Mouse (Mus musculus) R1 (cell line): Measurements from ENCODE around the gene Gm26897.

Experiments
- DNase-seq: peaks from one replicate; pipeline ENCODE4 v3.0.0-alpha.2; 2018; ENCODE audit warnings: low read depth, low spot score

Gene Gm26897

DNA sequence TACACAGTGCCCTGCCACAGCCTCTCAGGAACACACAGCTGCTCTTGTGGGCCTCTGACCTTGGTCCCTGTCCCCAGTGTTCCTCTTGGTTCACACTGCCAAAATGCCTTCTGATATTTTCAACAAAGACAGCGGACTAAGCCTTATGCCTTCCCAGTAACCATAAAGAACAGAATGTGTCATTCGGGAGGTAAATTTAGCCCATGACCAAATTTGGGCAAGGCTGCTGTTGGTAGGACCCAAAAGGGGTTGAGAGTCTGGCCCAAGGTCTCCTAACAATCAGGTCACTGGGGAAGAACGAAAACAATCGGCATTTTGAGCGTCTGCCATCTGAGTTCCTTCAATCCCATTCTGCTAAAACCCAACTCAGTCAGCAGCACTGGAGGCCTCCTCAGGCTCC is 15.9 kb downstream of the Gm26897 start:
- DNase-seq, result no peak

DNA sequence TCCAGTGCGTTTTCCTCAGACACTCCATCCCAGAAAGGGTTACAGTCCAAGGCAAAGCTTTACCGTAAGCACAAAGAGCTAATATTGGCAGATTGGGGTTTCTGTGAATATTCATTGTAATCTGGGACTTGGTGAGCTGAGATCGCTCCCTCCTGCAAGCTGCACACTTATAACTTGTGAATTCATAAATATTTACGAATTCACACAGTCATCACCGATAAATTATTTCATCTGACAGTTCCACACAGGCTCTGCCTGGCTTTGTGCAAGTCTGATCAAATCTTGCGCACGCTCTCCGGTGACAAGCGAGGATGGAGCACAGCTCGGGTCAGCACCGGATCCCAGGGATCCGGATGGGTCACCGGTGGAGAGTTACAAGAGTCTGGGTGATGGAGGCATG is 16.4 kb downstream of the Gm26897 start:
- no peak for DNase-seq

DNA sequence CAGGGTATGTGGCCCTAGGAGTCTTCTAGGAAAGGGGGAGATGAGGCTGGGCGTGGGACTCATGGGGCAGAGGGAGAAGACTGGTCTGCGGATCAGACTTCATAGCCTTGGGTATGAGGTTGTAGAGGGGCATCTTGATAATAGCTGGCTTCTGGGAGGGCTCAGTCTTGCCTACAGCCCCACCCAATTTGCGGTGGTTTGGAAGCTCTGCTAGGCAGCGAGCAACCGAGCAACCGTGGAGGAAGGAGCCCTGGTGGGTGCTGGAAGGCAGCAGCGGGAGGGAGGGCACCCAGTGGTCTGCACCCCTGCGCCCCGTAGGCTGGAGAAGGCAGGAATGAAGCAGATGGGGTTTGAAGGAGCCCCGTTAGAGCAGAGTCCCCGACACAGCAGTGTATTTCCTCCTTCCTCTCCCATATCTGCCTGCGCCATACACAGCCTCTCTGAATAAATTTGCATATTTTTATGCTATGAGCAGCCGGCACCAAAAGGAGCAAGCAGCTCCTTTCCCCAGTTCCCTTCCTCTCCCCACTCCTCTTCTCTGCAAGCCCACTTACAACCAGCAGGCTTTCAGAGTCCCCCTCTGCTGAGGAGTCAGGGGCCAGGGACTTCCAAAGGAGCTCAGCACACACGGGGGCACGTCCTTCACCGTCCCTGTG is 20.9 kb downstream of the Gm26897 start:
- peak; percentile 32 for DNase-seq

DNA sequence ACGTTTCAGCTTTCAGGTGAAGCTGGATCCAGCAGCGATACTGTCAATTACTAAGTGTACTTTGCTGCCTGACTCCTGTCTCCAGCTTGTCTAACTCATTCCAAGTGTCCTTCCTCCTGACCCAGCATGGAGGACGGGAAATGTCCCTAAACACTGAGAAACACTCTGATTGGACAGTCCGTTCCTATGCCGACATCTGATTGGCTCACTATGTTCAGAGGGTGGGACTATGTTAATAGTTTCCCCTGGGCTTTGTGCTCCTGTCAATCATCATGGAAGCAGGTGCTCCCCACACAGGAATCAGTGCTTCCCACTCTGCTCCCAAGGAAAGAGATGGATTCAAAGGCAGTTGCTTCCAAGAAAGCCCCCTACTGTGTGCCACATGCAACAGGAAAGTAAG is 21.6 kb downstream of the Gm26897 start:
- DNase-seq, result peak; percentile 92

DNA sequence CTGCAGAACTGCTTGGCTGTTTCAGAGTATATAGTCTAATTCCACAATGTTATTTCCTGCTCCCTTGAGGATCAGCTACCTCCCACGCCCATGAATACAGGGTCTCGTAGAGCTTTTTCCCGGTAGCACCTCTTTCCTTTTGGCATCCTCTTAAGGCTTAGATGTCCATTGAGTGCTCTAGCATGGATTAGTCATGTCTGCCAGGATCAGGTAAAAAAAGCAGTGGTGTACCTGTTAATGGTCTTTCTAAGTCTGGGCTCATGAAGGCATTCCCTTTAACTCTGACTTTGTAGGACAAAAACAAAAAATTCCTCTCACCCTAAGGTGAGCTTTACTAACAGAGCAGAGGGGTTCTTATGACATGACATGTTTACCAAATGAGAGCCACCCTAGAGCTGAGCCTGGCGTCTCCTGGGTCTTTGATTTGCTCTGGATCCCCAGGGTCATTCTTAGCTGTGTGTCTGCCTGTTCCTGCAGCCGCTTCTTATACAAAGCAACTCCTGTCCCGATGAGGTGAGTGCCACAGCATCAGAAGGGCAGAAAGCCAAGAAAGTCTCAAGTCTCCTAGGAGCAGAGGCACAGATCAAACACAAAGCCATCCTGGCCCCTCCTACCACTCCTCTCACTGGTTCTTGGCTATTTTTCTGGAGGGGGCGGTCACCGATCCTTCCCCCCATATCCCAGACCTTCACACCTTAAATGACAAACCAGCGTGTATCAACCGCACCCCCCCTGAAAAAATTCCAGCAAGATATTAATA is 27.2 kb downstream of the Gm26897 start:
- DNase-seq, result peak; percentile 46

DNA sequence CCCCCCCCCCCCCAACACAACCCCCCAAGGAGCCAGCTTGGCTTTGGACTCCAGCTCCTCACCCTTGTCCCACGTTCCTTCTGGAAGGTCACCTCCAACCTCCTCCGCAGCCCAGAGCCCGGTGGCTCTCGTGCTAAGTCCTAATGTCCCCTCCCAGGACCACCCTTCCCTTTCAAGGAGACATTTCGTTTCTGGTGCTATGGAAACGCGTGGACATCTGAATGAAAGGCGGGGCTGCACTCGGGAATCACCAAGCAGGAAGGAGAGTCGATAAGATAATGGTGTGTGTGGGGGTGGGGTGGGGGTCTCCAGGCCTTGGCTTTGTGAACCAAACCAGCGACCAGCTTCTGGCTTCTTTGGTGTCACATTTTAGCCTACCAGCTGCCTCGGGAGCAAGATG is 27.9 kb downstream of the Gm26897 start:
- peak; percentile 85 for DNase-seq

DNA sequence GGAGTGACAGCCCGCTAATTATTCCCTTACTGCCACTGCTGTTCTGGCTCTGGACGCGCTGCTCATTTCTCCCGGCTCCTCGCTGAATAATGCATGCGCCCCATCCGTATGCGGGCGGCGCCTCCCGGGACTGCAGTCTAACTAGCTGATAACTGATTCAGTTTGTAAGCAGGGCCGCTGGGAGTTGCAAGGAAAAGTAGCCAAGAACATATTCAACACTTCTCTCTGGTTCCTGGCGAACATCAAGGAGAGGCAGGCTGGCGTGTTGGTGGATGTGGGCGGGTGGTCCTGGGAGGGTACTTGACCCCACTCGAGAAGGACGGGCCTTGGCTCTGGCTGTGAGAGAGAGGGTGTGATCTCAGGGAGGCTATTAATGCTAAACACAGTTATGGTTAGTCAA is 28.4 kb downstream of the Gm26897 start:
- DNase-seq, result peak; percentile 55

DNA sequence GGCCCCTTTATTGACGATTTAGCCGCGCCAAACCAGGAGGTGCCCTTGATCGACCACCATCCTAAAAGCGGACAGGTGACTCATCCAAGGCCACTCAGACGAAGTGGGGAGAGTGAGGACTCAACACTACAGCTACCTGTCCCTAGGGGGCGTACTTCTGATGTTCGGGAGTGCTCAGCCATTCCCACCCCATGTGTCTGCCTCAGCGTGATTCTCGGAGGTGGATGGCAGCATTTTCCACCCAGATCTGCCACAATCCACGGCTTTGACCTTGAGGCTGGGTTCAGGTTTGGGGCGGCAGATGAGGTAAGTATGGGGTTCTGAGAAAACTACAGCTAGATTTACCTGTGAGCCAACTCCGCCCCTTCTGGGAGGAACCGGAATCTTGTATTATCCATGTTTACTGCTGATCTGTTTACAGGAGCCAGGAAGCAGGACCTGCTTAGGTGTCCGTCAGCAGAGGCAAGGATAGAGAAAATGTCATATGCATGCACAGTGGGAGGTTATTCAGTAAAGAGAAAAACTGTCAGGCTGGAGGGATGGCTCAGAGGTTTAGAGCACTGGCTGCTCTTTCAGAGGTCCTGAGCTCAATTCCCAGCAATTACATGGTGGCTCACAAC is 32.1 kb downstream of the Gm26897 start:
- peak; percentile 77 for DNase-seq

DNA sequence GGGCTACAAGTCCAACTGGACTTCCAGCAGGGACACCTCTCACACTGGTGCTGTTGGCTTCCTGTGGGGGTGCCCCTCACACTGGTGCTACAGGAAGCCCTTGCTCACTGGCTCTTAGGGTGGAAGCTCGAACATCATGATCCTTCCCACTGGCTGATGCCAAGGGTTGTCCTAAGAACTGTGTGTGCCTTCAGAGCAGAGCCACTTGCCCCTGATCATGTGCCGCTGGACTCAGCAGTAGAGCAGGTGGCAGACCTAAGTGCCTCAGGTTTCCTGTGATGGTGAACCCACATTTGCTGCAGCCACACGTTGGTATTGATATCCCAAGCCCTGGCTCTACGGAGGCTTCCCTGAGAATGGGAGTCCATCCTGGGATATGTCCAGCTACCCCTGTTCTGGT is 33.0 kb downstream of the Gm26897 start:
- DNase-seq, result no peak

DNA sequence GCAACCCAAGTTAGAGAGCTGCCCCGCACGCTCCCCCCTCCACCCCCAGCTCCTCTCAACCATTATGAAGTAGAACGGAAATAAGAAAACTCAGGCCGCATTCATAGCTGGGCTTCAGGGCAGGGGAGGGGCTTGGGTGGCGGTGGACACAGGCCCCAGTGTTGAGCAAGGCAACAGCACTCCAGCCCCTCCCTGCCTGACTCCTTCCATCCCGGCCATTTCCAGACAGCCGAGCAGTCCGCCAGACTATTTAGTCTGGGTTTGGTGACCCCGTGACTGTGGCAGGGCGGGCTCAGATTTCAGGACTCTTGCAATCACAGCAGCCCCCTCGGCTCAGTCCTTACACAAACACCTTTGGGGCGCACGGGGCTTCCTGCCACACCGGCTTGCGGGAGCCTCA is 36.5 kb downstream of the Gm26897 start:
- DNase-seq, result peak; percentile 25

DNA sequence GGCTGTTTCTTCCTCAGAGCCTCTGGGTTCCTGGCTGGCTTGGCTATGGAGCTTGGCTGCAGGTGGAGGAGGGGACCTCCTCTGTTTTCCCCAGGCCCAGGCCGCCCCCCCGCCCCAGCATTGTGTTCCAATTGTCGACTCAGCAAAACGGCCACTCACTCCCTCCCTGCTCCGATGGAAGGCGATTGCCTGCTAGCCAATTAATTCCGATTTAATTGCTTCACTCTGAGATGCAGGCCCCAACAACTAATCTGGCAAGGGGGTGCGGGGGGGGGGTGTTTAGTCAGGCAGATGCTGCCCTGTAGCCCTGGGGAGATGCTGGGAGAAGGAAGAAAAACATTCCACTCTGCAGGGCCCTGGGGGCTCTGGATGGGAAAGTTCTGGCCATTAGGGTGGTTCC is 38.4 kb downstream of the Gm26897 start:
- no peak for DNase-seq

DNA sequence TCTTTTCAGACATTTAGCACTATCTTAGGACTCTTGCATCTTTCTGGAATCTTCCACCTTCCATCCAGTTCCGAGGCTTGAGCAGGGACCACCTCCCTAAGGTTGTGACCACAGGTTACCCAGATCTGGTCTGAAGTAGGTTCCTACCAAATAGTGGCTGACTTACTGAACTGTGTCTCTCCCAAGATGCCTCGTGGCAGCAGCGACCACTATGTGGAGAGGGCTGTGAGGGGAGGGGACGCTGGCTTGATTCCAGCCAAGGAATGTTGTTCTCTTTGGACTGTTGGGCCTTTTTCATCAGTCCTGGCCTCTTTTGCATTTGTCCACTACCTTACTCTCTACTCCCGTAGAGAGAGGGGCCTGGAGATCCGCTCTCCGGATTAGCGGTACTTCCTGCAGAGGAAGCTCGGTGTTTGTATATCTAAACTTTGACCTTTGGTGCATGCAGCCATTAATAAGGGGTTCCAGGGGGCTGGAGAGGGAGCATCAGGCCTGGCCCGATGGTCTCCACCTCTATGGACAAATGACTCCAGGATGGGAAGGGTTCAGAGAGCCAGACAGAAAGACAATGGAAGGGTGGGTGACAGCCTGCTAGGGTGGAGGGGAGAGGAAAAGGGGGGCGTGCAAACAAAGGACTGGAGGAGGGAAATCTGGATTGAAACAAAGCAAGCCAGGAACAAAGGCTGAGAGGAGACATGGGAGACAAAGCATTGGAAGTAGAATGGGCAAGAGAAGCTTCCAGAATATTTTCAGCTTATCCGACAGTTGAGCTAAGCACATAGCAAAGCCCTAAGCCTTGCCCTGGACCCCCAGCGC is 39.1 kb downstream of the Gm26897 start:
- no peak for DNase-seq

DNA sequence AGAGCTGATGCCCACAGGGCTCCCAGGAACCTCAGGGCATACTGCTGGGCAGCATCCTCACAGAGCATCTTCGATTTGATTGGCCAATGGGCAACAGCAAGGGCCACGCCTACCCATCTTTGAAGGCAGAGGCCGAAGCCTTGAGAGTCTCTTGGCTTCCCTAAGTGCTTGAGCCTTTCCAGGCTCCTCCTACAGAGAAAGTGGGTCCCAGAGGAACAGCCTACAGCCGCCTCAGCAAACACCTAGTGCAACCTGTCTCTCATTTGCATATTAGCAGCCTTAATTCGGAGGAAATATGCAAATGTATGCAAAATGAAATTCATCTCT is 39.6 kb downstream of the Gm26897 start:
- no peak for DNase-seq

DNA sequence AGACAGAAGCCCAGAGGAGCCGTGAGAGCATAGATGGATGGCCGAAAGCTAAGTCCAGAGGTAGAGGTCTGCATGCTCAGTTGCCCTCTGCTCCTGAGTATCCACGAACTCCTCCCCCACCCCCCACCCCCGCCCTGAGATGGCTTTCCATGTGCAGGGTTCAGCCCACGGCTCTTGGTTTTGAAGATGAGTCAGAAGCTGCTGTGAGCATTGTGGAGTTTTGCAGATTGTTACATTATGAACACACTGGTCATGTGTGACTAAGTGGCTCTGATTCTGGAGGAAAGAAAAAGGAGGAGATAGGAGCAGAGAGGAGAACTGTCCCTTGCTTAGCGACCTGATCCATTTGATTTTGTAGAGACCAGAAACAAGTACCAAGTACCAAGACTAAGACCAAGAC is 42.5 kb downstream of the Gm26897 start:
- no peak for DNase-seq

DNA sequence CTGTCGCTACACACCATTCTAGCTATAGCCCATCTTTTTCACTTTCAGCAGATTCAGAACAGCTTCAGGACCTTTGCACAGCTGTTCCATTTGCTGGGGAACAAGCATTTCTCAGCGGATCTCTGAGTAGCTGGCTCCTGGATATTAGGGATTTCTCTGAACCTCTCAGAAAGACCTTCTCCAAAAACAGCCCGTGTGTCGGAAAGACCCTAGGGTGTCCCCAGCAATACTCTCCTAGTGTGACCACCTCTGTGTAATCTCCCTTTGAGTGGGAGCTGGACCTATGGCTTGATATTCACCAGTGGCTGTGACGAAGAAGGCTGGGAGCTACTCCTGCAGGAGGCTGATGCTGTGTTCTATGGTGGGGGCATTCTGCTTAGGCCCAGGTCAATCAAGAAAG is 44.4 kb downstream of the Gm26897 start:
- DNase-seq, result no peak

DNA sequence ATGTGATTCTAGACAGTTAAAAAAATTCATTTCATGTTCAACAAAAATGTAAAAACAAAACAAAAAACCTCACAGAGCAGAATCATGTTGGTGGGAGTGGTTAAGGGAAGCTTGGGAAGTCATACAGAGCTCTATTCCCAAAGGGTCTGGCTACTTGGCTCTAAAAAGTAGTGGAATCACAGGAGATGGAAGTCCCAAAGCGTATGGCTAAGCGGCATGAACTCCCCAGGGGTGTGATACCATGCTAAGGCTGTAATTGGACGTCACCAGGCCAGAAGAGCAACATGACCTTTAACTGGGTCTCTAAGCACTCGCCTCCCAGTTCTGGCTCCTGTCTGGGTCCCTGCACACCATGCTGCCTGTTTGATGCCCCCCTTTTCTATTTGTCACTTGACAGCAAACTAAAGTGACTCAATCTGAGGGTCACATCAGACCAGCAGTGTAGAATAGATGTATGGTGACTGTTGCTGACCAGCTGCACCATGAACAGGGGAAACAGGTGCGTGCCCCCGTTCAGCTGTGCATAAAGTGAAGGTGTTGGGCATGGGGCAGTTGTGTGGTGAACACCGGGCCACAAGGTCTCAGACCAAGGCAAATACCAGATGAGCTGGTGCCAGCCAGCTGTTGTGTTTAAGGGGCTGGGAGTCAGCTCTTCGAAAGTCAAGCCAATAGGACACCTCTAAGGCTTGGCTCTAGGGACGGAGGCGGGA is 46.2 kb downstream of the Gm26897 start:
- no peak for DNase-seq
